Mouse (Mus musculus) heart, embryonic 12.5 days (tissue): ENCODE measurements around the gene Ggps1. TPM values are rescaled to one million over a fixed set of nuclear protein-coding genes. Genes with fewer than 3 reads are reported as not detected.
"Not testable (repeated sequence)": the region's sequence is repeated elsewhere in the genome, so short reads cannot be mapped to it uniquely, and the experiment has no call there.

Experiments used
- ATAC-seq: fragments of 200-750 bp; cut with Nextera tagmentation; 2 replicates; pipeline ENCODE4 v1.8.0; 2017; ENCODE audit warnings: moderate TSS enrichment, moderate library complexity; ENCODE audit not compliant: insufficient number of reproducible peaks, low FRiP score
- H3K27ac ChIP-seq: fragments of 300-500 bp; sonication (generic); 2 replicates; pipeline ENCODE4 v1.5.1; 2016; ENCODE audit warnings: mild to moderate bottlenecking, moderate library complexity; ENCODE audit not compliant: poor library complexity, severe bottlenecking
- H3K27me3 ChIP-seq: fragments of 300-500 bp; sonication (generic); replicated peaks from 2 replicates; pipeline ENCODE4 v1.6.1; 2016; ENCODE audit warnings: mild to moderate bottlenecking, moderate library complexity
- H3K36me3 ChIP-seq: fragments of 300-500 bp; sonication (generic); 2 replicates; pipeline ENCODE4 v1.6.1; 2016; ENCODE audit warnings: mild to moderate bottlenecking, moderate library complexity
- H3K4me1 ChIP-seq: fragments of 300-500 bp; sonication (generic); replicated peaks from 2 replicates; pipeline ENCODE4 v1.6.1; 2016; ENCODE audit warnings: mild to moderate bottlenecking
- H3K4me2 ChIP-seq: fragments of 300-500 bp; sonication (generic); 2 replicates; pipeline ENCODE4 v1.6.1; 2016; ENCODE audit warnings: mild to moderate bottlenecking, moderate library complexity
- H3K4me3 ChIP-seq: fragments of 300-500 bp; sonication (generic); 2 replicates; pipeline ENCODE4 v1.5.1; 2016; ENCODE audit warnings: mild to moderate bottlenecking
- H3K9ac ChIP-seq: fragments of 300-500 bp; sonication (generic); 2 replicates; pipeline ENCODE4 v1.6.1; 2016; ENCODE audit warnings: mild to moderate bottlenecking, moderate library complexity
- H3K9me3 ChIP-seq: fragments of 300-500 bp; sonication (generic); replicated peaks from 2 replicates; pipeline ENCODE4 v1.6.1; 2016; ENCODE audit warnings: mild to moderate bottlenecking, moderate library complexity
- WGBS: fragments of 180-500 bp; shearing (Covaris S2); methylation state at CpG from one replicate; pipeline ENCODE4 v1.1.7; 2016; 5-methylcytosine and 5-hydroxymethylcytosine counted together
- polyA plus RNA-seq: library from polyadenylated mRNA; unstranded; fragments of >200 nt; fragmentation: Nextera tagmentation; extraction: Ambion mirVana; gene quantifications from 2 replicates; pipeline ENCODE4 v1.2.1, GENCODE M21; 2016

Gene Ggps1
- polyA plus RNA-seq, 1 experiment from 2014 or later: 49.1 TPM

- H3K4me3 ChIP-seq: no peak overlapping the region
- no peak overlapping the region for H3K9ac ChIP-seq
- H3K9me3 ChIP-seq: no peaks in the 10 kb centered on the region
- WGBS: 93% methylated on average over 11 of the region's 11 CpGs
- no peak overlapping the region for H3K4me2 ChIP-seq
- no peak for ATAC-seq
- H3K4me1 ChIP-seq: peaks cover 15% of the 10 kb centered on the region
- peaks cover 5% of the 10 kb centered on the region; the same call in 1 of the 2 replicates for H3K36me3 ChIP-seq
- H3K27ac ChIP-seq: no peak overlapping the region
- H3K27me3 ChIP-seq: no peaks in the 10 kb centered on the region
These were observed 27.2 kb downstream of the Ggps1 start for GRCm38 (mm10) chr13:14035875-14036630.

- H3K27ac ChIP-seq, H3K4me3 ChIP-seq, ATAC-seq, H3K9me3 ChIP-seq, H3K9ac ChIP-seq, H3K36me3 ChIP-seq, H3K4me2 ChIP-seq, H3K27me3 ChIP-seq: not testable (repeated sequence)
- peaks cover 12% of the 10 kb centered on the region for H3K4me1 ChIP-seq
- 88% methylated on average over 3 of the region's 3 CpGs for WGBS
These were observed 27.9 kb downstream of the Ggps1 start for GRCm38 (mm10) chr13:14035352-14035751.

- ATAC-seq: peak; percentile 90
- H3K9ac ChIP-seq: no peak overlapping the region
- no peak overlapping the region for H3K27ac ChIP-seq
- peaks cover 6% of the 10 kb centered on the region for H3K36me3 ChIP-seq
- H3K4me1 ChIP-seq: peaks cover 8% of the 10 kb centered on the region
- no peaks in the 10 kb centered on the region for H3K27me3 ChIP-seq
- no peaks in the 10 kb centered on the region for H3K9me3 ChIP-seq
- no peak overlapping the region for H3K4me2 ChIP-seq
- no peak overlapping the region for H3K4me3 ChIP-seq
These were observed 29.3 kb downstream of the Ggps1 start for GRCm38 (mm10) chr13:14034073-14034348.

- Histone ChIP-seq H3K36me3 (peaks cover 9% of the 10 kb centered on the region), H3K9ac (no peak overlapping the region), H3K27ac (peak overlapping the region; percentile 48), H3K4me2 (no peak overlapping the region), H3K4me3 (no peak overlapping the region), H3K4me1 (peaks cover 4% of the 10 kb centered on the region), H3K9me3 (no peaks in the 10 kb centered on the region), H3K27me3 (no peaks in the 10 kb centered on the region)
- 76% methylated on average over 5 of the region's 5 CpGs for WGBS
- peak; percentile 56 for ATAC-seq
These were observed 29.8 kb downstream of the Ggps1 start for GRCm38 (mm10) chr13:14033309-14034072.

GRCm38 (mm10) chr13:14026154-14026820 is 37.0 kb downstream of the Ggps1 start:
- no peak overlapping the region for H3K27ac ChIP-seq
- 94% methylated on average over 6 of the region's 6 CpGs for WGBS
- peaks cover 28% of the 10 kb centered on the region for H3K36me3 ChIP-seq
- no peak for ATAC-seq
- H3K27me3 ChIP-seq: no peaks in the 10 kb centered on the region
- H3K9me3 ChIP-seq: no peaks in the 10 kb centered on the region
- no peaks in the 10 kb centered on the region for H3K4me1 ChIP-seq
- H3K4me3 ChIP-seq: no peak overlapping the region
- no peak overlapping the region for H3K9ac ChIP-seq
- no peak overlapping the region for H3K4me2 ChIP-seq

GRCm38 (mm10) chr13:14025554-14025953 is 37.7 kb downstream of the Ggps1 start:
- Histone ChIP-seq H3K36me3 (peaks cover 28% of the 10 kb centered on the region), H3K9me3 (no peaks in the 10 kb centered on the region), H3K9ac (no peak overlapping the region), H3K4me2 (no peak overlapping the region), H3K27me3 (no peaks in the 10 kb centered on the region), H3K4me3 (no peak overlapping the region), H3K27ac (no peak overlapping the region), H3K4me1 (no peaks in the 10 kb centered on the region)
- ATAC-seq: no peak
- 90% methylated on average over 6 of the region's 6 CpGs for WGBS

- H3K27me3 ChIP-seq, H3K9ac ChIP-seq, H3K4me1 ChIP-seq, H3K4me2 ChIP-seq, ATAC-seq, H3K27ac ChIP-seq, H3K4me3 ChIP-seq, H3K9me3 ChIP-seq: not testable (repeated sequence)
- peaks cover 26% of the 10 kb centered on the region for H3K36me3 ChIP-seq
- 39% methylated on average over 12 of the region's 12 CpGs for WGBS
These were observed 41.9 kb downstream of the Ggps1 start for GRCm38 (mm10) chr13:14021417-14021816.

GRCm38 (mm10) chr13:14018852-14019251 is 44.4 kb downstream of the Ggps1 start:
- no peak overlapping the region for H3K27ac ChIP-seq
- no peak; the same call in 1 of the 2 replicates for ATAC-seq
- no peaks in the 10 kb centered on the region for H3K27me3 ChIP-seq
- H3K4me1 ChIP-seq: no peaks in the 10 kb centered on the region
- H3K9me3 ChIP-seq: no peaks in the 10 kb centered on the region
- 89% methylated on average over 3 of the region's 3 CpGs for WGBS
- no peak overlapping the region for H3K9ac ChIP-seq
- H3K4me2 ChIP-seq: no peak overlapping the region
- H3K4me3 ChIP-seq: no peak overlapping the region
- peaks cover 30% of the 10 kb centered on the region for H3K36me3 ChIP-seq

GRCm38 (mm10) chr13:14018283-14018682 is 45.0 kb downstream of the Ggps1 start:
- Histone ChIP-seq H3K4me1 (no peaks in the 10 kb centered on the region), H3K4me3 (no peak overlapping the region), H3K9me3 (no peaks in the 10 kb centered on the region), H3K36me3 (peaks cover 34% of the 10 kb centered on the region), H3K27ac (no peak overlapping the region), H3K27me3 (no peaks in the 10 kb centered on the region), H3K9ac (no peak overlapping the region), H3K4me2 (no peak overlapping the region)
- ATAC-seq: peak; percentile 73; the same call in 1 of the 2 replicates

- H3K4me1 ChIP-seq: no peaks in the 10 kb centered on the region
- H3K27me3 ChIP-seq: no peaks in the 10 kb centered on the region
- H3K36me3 ChIP-seq: peaks cover 55% of the 10 kb centered on the region
These were observed 47.7 kb downstream of the Ggps1 start for GRCm38 (mm10) chr13:14015609-14016008.

GRCm38 (mm10) chr13:14014540-14014939 is 48.7 kb downstream of the Ggps1 start:
- Histone ChIP-seq H3K9ac (no peak overlapping the region), H3K9me3 (no peaks in the 10 kb centered on the region), H3K4me3 (no peak overlapping the region), H3K4me2 (no peak overlapping the region), H3K27ac (no peak overlapping the region), H3K27me3 (no peaks in the 10 kb centered on the region), H3K36me3 (peaks cover 58% of the 10 kb centered on the region), H3K4me1 (no peaks in the 10 kb centered on the region)
- WGBS: 90% methylated on average over 4 of the region's 4 CpGs
- ATAC-seq: no peak

More at GRCm38 (mm10) chr13:14015609-14016008, 47.7 kb downstream of the Ggps1 start:
- Histone ChIP-seq H3K4me3 (no peak overlapping the region), H3K9me3 (no peaks in the 10 kb centered on the region), H3K27ac (no peak overlapping the region), H3K9ac (no peak overlapping the region), H3K4me2 (no peak overlapping the region)
- ATAC-seq: no peak
- WGBS: 90% methylated on average over 6 of the region's 6 CpGs
